8 mouse cellular contexts compared by ENCODE assay signal in the genomic region with DNA sequence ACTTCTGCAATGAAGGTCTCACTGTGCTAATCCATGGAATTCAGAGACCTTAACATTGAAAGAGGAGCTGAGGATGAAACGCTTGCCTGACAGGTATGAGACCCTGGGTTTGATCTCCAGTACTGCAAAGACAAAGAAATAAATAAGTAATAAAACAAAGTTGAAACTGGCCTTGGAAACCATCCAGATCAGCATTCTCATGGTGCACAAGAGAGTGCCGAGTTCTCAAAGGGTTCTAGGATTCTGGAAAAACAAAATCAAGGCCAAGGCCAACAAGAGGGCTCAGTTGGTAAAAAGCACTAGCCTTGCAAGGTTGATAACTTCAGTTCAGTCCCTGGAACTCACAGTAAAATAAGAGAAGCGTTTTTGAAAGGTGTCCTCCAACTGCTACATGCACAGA.
"Had no signal": no experiment of that assay in that cellular context is flagged by ENCODE, and none has a peak within 500 bp of the region (broad histone marks: within the 10 kb centered on the region; RNA-seq: fewer than 3 reads in every experiment).

No protein-coding gene starts in this region.

- DNase-seq: liver, postnatal 0 days; lung, adult 2 months; lung, postnatal 14 days; lung, postnatal 36 days; right cerebral cortex, postnatal 14 days; thymus, adult 2 months; thymus, postnatal 25 days; thymus, postnatal 4 days had no signal
